Mouse (Mus musculus): ENCODE measurements around the gene Pak3.
"Not testable (repeated sequence)": the region's sequence is repeated elsewhere in the genome, so short reads cannot be mapped to it uniquely, and the experiment has no call there.

Pak3 gene

DNA sequence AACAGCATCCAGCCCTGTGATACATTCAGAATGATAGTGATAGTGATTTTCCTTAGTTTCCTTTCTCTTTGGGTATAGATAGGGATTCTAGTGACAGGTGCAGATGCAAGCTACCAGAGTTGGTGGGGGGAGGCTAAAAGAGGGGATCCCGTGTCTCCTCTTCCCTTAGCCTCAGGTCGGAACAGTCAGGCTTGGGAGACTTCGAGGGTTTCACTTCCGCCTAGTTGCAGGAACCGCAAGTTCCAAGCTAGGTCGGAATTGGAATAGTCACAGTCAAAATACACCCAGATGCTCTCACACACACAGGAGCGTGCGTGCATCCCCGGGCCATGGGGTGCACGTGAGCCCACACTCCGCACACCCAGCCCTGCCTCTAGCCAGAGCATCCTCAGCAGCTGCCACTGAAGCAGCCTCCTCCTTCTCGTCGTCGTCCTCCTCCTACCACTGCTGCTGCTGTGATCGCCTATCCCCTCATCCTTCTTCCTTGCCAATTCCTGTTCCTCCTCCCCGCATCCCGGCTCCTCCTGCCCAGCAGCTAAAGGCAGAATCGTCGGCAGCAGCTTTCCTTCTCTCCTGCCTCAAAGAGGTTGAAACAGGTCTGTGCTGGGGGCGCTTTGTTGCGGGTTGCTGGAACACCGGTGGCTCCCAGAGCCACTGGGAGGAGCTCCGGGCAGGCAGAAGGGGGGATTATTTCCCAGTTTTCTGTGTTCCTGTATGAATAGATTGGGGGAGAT, at the start of gene Pak3:
Pak3 (plus strand) TSS at position 424 of the 734 bp plus-strand sequence.
- peak; percentile 45 for DNase-seq (ENCODE audit: extremely low spot score, low spot score)

DNA sequence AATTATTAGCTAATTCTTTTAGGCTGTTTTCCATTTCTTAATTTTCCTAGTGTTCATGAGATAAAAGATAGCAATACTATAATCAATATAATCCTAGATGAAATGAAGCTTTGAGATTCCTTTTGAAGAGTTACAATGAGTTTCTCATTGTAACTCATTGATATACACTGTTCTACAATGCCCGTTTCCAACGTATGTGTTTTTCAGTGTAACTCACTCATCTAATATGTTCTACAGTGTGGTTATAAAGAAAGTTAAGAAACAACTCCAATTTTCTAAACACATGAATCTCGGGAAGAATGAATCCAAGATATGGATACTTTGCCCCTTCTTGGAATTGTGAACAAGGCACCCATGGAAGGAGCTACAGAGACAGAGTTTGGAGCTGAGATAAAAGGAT, 35.5 kb upstream of the Pak3 start:
- DNase-seq (ENCODE audit: extremely low spot score, low spot score), result peak; percentile 100

DNA sequence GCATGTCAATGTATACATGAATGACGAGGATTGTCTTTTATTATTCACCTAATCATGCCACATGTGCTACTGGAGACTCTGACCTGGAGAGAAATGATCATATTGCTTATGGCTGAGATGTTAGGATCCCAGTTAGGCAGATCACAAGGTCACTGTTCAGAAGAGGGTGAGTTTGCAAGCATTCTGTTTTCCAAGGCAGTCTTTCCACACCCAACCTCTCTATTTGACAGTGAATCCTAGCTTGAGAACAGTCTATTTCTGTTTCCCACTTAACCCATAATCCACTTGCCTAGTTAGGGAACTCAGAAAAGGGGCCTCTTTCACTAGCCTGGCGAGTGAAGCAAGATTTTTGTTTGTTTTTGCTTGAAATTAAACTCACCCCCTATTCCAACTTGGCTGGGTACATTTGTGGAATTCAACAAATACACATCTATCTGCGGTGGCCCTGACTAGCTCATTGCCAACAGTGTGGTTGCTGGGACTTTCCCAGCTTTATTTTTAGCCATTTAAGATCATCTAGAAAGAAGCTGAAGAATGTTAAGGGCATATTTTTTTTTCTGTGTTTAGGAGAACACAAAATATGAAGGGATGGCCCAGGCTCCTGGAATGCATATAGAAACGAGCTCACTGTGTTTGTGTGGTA, 17.2 kb upstream of the Pak3 start:
- no peak for DNase-seq (ENCODE audit: extremely low spot score, low spot score)

DNA sequence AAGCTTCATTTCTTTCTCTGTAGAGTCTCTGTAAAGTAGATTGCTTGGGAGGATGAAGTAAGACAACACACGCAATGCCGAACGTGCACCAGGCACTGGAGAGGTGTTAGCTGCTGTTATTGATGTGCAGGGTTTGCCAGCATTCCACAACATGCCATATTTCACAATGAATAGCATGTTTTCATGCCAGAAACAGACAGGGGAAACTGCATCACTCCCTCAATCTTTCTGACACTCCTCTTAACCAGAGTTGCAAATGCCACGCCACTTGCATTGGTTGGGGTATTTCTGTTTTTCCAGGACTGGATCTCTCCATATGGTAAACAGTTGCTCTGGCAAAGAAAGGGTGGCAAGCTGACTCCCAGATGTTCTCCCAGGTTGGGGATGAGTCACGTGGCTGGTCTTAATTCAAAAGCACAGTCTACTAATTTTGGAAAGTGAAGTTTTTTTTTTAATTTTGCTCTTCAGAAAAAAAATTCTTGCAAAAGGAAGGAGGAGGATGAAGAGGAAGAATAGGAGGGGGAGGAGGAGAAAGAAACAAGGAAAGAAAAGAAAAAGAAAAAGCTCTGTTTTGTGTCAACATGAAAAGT, 16.5 kb upstream of the Pak3 start:
- DNase-seq (ENCODE audit: extremely low spot score, low spot score), result no peak

DNA sequence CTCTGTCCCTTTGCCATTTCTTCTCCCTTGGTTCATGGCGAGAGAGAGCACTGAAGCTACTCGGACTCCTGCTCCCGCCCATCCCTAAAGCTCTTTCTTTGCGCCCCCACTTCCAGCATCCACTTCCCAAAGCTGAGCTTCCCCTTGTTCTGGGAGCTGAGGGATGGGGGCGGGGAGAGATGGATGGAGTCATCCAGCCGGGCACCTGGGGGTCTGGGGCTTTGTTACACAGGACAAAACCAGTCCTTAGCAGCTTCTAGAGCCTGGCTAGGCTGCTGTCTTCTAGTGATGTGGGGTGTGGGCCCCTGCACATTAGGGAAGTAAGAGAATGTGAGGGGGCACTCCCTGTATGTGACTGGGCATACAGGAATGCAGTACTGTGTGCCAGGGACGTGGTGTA, 526 bp downstream of the Pak3 start:
- no peak for DNase-seq (ENCODE audit: extremely low spot score, low spot score)

DNA sequence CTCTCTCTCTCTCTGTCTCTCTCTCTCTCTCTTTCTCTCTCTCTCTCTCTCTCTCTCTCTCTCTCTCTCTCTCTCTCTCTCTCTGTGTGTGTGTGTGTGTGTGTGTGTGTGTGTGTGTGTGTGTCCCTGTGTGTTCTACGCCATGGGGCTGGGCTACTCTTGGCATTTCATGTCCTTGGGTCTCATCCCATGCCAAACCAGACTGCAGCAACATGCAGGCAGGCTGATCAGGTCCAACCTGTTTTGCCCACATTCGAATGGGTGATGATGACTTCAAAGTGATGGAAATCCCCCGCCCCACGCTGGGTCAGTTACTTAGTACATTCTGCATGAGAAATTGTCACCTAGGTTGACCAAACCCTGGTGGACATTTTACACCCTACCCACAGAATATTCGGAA, 1.1 kb downstream of the Pak3 start:
- not testable (repeated sequence) for DNase-seq (ENCODE audit: extremely low spot score, low spot score)

DNA sequence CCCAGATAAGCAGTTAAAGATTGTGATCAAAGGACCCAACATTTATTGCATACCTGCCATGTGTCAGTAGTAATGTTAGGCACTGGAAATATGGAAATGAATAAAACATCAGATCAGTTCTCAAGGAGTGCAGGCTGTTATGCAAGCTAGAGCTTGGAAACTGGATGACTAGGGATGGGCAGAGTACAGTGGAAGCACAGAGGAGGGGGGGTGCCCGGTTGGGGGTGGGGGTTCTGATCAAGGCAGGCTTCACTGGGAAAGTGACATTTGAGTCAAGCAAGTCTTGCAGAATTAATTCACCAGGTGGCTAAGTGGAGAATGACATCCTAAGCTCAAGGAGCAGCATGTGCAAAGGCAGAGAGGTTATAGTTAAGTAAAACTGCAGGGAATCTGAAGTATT, 1.8 kb downstream of the Pak3 start:
- no peak for DNase-seq (ENCODE audit: extremely low spot score, low spot score)

DNA sequence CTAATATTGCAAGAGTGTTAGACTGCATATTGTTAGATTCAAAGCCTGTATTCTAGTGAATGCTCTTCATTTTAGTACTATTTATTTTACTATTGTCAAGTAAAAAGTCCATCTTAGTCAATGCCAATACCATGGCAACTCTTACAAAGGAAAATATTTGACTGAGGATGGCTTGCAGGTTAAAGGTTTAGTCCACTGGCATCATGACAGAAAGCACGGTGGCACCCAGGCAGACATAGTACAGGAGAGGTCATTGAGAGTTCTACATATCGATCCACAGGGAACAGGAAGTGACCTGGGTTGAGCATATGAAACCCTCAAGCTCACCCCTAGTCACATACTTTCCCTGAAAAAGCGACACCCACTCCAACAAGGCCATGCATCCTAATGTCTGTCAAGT, 13.9 kb downstream of the Pak3 start:
- DNase-seq (ENCODE audit: extremely low spot score, low spot score), result no peak

DNA sequence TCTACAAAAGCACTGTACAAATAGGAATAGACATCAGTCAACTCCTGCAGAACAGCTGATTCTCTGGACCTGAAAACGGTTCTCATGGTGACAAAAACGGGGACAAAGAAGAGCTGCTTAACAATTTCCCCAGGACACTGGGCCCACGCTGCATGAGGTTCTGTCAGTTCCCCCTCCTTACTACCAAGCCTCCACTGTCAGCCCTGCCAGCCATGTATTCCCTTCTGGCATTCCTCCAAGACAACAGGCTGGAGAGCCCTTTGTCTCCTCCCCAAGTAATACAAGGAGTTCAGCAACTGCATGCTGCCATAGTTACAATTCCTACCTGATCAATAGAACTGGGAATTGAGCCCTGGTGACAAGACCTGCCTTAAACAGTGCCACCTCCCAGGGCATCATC, 15.2 kb downstream of the Pak3 start:
- DNase-seq (ENCODE audit: extremely low spot score, low spot score), result no peak

DNA sequence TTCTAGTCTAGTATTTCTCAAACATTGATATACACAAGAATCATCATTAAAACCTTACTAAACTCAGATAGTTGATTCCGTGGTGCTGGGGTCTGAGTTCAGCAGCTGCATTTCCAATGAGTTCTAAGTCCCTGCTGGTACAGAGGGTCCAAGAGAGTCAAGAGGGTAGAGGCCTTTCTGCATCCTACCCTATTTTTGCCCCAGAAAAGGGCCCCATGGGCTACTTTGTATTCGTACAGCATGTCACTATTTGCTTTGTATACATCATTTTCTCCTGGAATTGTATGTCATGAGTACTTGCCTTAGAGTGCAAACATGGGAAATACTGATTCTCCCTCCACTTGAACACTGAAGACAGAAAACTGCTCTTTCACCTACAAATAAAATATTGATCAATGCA, 24.4 kb downstream of the Pak3 start:
- no peak for DNase-seq (ENCODE audit: extremely low spot score, low spot score)

DNA sequence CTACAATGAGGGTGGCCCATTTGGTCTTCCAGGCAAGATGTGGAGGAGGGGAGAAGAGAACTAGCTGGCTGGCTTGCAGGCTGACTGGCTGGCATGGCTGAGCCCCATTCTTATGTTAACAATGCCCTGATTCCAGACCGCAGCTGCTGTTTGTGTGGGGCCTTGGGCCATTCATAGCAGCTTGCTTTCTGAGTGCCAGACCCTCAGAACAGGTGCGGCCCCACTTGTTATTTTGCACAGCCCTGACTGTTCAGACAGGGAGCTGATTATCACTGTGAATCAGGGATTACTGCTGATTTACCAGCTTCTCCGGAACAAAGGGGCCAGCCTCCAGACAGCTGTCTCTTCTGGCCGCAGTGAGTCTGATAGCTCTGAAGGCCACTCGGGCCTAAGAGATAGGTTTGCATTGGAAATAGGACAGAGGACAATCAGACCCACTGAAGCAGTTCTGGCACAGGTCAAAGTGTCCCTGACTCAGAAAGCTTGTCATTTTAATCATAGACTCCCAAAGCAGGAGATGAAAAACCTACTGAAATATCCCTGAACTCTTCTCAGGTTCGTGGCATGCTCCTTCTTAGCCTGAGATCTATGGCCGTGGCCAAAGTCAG, 24.9 kb downstream of the Pak3 start:
- DNase-seq (ENCODE audit: extremely low spot score, low spot score), result peak; percentile 33

DNA sequence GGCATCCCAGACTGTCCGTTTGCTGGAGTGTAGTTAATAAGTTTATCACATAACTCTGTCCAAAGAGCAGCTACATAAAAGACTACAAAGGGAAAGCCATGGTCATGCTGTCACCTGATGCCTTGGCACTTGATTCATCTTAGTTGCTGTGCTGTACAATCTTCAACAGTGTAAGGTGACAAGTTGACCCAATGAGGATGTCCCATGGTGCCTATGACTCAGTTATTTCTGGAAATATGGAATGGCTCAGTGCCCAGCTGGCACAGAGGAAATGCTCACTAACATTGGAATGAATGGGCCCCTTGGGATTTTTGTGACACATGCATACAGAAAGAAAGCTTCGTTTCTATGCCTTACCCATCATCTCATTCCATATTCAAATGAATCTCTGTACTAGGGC, 55.3 kb downstream of the Pak3 start:
- DNase-seq (ENCODE audit: extremely low spot score, low spot score), result no peak

DNA sequence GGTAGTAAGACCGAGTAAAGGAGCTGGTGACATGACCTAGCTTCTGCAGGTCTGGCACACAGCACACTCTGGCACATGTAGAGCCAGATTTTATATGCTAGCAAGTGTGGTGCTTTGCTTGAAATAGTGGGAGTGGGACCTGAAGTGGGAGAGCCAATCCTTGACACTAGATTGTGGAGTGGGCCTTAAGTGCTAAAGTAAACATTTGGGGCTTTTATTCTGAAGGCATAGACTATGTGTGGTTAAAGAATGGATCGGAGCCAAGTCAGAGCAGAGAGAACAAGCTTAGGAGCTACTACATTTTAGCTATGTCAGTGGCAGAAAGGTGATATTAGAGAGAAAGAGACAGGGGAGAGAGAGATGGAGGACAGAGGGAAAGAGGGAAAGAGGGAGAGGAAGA, 61.5 kb downstream of the Pak3 start:
- DNase-seq (ENCODE audit: extremely low spot score, low spot score), result no peak

DNA sequence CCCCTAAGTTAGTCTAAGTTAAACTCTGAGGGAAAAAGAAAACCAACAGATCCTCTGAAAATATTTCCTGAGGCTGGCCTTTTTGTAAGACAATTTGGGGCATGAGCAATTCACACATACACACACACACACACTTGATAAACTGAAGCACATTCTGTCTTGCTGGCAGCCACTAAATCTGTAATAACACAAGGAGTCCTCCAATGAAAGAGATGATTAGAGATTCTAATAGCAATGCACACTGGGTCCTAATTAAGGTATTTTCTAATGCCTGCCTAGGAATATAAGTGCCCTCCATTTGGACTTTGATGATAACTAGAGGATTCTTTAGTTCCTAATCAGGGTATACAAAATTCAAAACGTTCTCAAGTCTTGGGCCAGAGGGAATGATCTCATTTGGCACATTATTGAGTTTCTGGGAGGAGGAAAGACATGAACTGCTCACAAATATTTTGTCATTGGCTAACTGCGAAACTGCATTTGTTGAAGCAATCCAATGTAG, 62.1 kb downstream of the Pak3 start:
- no peak for DNase-seq (ENCODE audit: extremely low spot score, low spot score)

DNA sequence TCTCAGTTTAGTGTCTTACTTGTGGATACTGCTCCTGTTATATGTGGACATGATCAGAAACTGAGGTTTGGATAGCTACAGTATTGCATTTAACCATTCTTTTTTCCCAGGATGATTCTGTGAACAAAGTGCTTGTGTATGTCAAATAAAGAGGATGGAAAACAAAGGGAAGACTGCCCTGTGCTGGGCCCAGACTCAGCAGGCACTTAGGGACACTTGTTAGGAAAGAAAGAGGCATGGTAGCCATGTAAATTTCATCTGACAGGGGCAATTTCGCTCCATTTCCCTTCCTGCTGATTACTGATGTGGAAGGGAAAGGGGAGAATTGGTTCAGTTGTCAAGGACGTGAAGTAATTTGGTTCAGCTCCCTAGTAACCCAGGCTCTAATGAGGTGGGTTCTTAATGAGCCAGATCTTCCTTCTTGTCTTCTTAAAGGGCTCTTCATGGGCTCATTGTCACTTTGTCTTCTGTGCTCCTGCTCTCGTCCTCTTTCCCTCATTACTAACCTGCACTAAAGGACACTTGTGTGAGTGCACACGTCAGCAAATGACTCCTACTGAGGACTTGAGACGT, 88.6 kb downstream of the Pak3 start:
- DNase-seq (ENCODE audit: extremely low spot score, low spot score), result no peak

DNA sequence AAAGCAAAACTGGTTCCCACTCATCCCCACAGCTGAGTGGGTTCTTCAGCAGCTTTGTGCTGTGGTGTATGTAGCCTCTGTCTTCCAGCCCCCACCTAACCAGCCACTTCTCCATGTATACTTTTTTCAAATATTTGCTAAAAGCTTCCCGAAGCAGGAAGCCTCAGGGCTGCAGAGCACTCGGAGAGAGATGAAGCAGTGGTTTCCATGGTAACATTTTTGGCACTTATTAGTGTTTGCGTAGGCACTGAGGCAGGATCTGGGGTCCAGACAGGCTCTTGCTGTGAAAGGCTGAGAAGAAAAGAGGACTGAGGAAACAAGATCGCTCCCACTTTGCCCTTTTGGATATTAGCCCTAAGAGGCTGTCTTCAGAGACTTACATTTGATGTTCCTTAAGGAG, 100.3 kb downstream of the Pak3 start:
- DNase-seq (ENCODE audit: extremely low spot score, low spot score), result no peak

DNA sequence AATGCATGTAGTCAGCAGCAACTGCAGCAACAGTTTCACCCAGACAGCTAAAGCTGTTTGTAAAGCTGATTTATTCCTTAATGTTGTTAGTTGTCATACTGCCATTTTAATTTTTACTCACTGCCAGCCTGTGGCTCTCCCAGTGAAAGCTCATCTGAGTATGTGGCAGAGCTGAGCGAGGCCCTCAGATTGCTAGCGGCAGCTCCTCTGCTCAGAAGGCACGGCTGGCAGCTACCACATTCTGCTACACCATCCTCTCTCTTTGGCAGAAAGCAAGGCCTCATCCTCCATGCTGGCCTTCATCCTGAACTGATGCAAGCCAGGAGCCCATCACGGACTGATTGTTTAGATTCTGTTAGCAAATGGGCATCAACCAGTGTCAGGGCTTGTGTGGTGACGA, 109.4 kb downstream of the Pak3 start:
- DNase-seq (ENCODE audit: extremely low spot score, low spot score), result no peak

DNA sequence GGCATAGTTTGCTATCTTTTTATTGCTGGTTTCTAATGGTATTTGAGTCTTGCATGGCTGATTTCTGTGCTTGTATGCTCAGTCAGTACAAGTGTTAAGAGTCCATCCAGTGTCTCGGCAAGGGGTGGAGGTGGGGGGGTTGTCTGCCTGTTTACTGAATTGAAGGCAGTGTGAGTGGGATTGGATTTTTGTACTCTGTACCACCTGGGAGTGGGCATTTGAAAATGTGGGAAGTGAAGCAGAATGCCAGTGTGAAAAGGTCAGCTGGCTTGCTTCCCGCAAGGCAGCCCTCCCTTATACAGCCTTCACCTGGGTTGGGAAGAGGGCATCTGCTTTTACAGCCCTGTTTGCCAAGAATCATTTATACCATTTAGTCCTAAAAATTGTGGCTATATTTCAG, 125.5 kb downstream of the Pak3 start:
- no peak for DNase-seq (ENCODE audit: extremely low spot score, low spot score)

DNA sequence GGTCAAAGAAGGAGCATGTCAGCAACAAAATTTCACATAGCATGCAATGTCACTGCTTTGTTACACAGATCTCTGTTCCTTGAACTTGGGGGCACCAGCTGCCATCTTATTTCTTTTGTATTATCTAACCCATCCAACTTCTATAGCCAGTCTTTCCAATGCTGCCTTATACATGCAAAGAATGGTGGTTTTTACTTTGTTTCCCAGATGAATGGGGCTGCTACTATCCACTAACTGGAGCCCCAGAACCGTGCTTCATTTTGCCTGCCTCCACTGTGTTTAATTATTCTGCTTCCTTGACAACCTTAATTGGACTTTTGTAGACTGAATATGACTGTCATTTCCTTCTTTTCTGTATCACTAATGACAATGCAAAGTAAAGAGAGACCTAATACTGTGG, 126.4 kb downstream of the Pak3 start:
- DNase-seq (ENCODE audit: extremely low spot score, low spot score), result no peak

DNA sequence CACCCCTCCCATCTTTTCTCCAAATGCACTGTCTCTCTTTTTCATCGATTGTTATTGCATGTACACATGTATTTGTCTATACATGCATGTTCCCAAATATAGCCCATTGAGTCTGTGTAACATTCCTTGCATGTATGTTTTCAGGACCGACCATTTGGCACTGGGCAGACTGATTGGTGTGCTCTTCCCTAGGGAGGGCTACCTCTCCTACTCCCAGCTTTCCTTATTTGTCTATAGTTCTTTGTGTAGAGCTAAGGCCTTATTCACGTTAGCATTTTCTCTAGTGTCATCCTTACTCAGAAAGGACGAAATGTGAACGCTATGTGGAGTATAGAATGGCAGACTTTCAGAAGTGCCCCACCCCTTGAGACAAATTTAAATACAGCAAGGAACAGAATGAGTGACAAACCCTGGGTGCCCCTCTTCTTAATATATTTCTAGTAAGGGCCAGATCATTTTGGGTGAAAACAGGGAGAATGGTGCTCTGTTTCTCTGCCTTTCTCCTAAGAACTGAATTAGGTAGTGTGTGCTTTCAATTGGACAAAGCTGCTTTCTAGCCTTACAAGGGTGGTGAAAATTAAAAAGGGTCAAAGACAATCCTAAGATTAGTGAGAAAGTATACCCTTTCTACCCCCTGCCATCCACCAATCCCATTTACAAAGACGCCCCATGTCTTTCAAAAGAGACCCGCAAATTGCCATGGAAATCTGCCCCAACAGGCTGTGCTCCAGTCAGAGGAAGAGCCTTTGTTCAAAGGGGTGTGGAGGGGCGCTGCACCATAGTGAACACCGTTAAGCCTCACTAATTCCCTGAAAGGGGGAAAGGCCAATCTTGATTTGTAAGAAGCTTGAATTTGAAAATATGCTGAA, 136.2 kb downstream of the Pak3 start:
- no peak for DNase-seq (ENCODE audit: extremely low spot score, low spot score)

DNA sequence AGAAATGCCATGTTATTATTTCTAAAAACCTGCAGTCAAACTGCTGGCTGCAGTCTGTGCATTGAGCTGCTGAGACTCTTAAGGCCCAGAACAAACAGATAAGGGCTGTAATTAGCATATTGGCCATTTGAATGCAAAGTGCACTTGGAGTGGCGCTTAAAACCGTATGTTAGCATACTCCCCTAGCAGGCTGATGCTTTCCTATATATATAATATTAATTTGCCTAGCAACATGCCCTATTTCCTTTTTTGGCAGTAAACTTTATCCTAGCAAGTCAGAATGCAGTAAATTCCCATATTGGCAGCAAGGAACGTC, 136.7 kb downstream of the Pak3 start:
- no peak for DNase-seq (ENCODE audit: extremely low spot score, low spot score)
